In genomic region chr4:52709563-52709962, GRCm38 (mm10) we compare ENCODE assay signal across 21 mouse cellular contexts.
DNase-seq lines count a peak whose midpoint lies in the region; ATAC-seq and TF ChIP-seq lines count a peak whose summit lies in the region.
"Had no signal": no experiment of that assay in that cellular context is flagged by ENCODE, and none has a peak within 500 bp of the region (broad histone marks: within the 10 kb centered on the region; RNA-seq: fewer than 3 reads in every experiment).

No protein-coding gene starts in this region.

- no peak overlapping the region for H3K4me3 ChIP-seq in embryonic facial prominence, embryonic 14.5 days (ENCODE audit: low read depth, low read length)
- H3K4me3 ChIP-seq in embryonic facial prominence, embryonic 10.5 days = no peak overlapping the region
- H3K4me3 ChIP-seq in kidney, postnatal 0 days (replicated peaks; ENCODE audit: low read depth, low read length) = no peak overlapping the region
- H3K4me3 ChIP-seq in limb, embryonic 13.5 days = no peak overlapping the region
- H3K4me3 ChIP-seq in limb, embryonic 10.5 days = no peak overlapping the region
- H3K4me3 ChIP-seq in hindbrain, embryonic 14.5 days (replicated peaks; ENCODE audit: low read length) = no peak overlapping the region
- H3K4me3 ChIP-seq: forebrain, embryonic 12.5 days; heart, embryonic 12.5 days; hindbrain, embryonic 10.5 days; hindbrain, embryonic 15.5 days had no signal

- peak; percentile 69 for DNase-seq in embryonic facial prominence, embryonic 14.5 days (ENCODE audit: low spot score)
- no peak for DNase-seq in embryonic facial prominence, embryonic 10.5 days (ENCODE audit: low spot score)
- DNase-seq in kidney, postnatal 0 days (ENCODE audit: low spot score) = peak; percentile 66
- no peak for DNase-seq in kidney, adult 11 months
- no peak for DNase-seq in limb, embryonic 10.5 days (ENCODE audit: low spot score)
- DNase-seq in hindbrain, embryonic 14.5 days (ENCODE audit: low spot score) = no peak
- DNase-seq: adrenal gland, postnatal 14 days; B cell, adult 2 months; cerebellum, adult 2 months; cerebellum, postnatal 10 days; gastrocnemius, postnatal 14 days had no signal

- H3K27me3 ChIP-seq in embryonic facial prominence, embryonic 14.5 days (replicated peaks; ENCODE audit: control insufficient read depth, insufficient read depth, low read length) = no peaks in the 10 kb centered on the region
- no peaks in the 10 kb centered on the region for H3K27me3 ChIP-seq in embryonic facial prominence, embryonic 10.5 days (replicated peaks; ENCODE audit: low read depth, poor library complexity, severe bottlenecking)
- no peaks in the 10 kb centered on the region for H3K27me3 ChIP-seq in kidney, postnatal 0 days (ENCODE audit: insufficient read depth, low read length)
- no peaks in the 10 kb centered on the region for H3K27me3 ChIP-seq in limb, embryonic 13.5 days
- no peaks in the 10 kb centered on the region for H3K27me3 ChIP-seq in limb, embryonic 10.5 days (ENCODE audit: low read depth, poor library complexity, severe bottlenecking)
- no peaks in the 10 kb centered on the region for H3K27me3 ChIP-seq in hindbrain, embryonic 14.5 days (ENCODE audit: control insufficient read depth, insufficient read depth, low read length)
- H3K27me3 ChIP-seq: forebrain, embryonic 12.5 days; heart, embryonic 12.5 days; hindbrain, embryonic 15.5 days; Patski had no signal

- no peak overlapping the region for H3K4me2 ChIP-seq in embryonic facial prominence, embryonic 14.5 days (ENCODE audit: low read depth, low read length)
- no peak overlapping the region for H3K4me2 ChIP-seq in kidney, postnatal 0 days (ENCODE audit: low read length)
- H3K4me2 ChIP-seq in limb, embryonic 13.5 days (replicated peaks) = no peak overlapping the region
- H3K4me2 ChIP-seq in hindbrain, embryonic 14.5 days (replicated peaks) = no peak overlapping the region
- H3K4me2 ChIP-seq: forebrain, embryonic 12.5 days; heart, embryonic 12.5 days; hindbrain, embryonic 15.5 days had no signal

- H3K9me3 ChIP-seq in embryonic facial prominence, embryonic 14.5 days (ENCODE audit: control insufficient read depth, low read length) = no peaks in the 10 kb centered on the region
- no peaks in the 10 kb centered on the region for H3K9me3 ChIP-seq in embryonic facial prominence, embryonic 10.5 days
- H3K9me3 ChIP-seq in kidney, postnatal 0 days (replicated peaks; ENCODE audit: low read length) = no peaks in the 10 kb centered on the region
- no peaks in the 10 kb centered on the region for H3K9me3 ChIP-seq in limb, embryonic 13.5 days
- no peaks in the 10 kb centered on the region for H3K9me3 ChIP-seq in limb, embryonic 10.5 days (replicated peaks)
- H3K9me3 ChIP-seq in hindbrain, embryonic 14.5 days (ENCODE audit: control insufficient read depth, low read length) = no peaks in the 10 kb centered on the region
- H3K9me3 ChIP-seq: forebrain, embryonic 12.5 days; G1E; heart, embryonic 12.5 days; hindbrain, embryonic 10.5 days; hindbrain, embryonic 15.5 days had no signal

- no peak overlapping the region for H3K27ac ChIP-seq in embryonic facial prominence, embryonic 14.5 days (replicated peaks; ENCODE audit: low read depth, low read length)
- H3K27ac ChIP-seq in embryonic facial prominence, embryonic 10.5 days (replicated peaks) = no peak overlapping the region
- H3K27ac ChIP-seq in kidney, postnatal 0 days = no peak overlapping the region
- no peak overlapping the region for H3K27ac ChIP-seq in limb, embryonic 13.5 days
- no peak overlapping the region for H3K27ac ChIP-seq in limb, embryonic 10.5 days
- H3K27ac ChIP-seq in hindbrain, embryonic 14.5 days = no peak overlapping the region
- H3K27ac ChIP-seq: forebrain, embryonic 12.5 days; hindbrain, embryonic 10.5 days; hindbrain, embryonic 15.5 days had no signal

- ATAC-seq in embryonic facial prominence, embryonic 14.5 days (ENCODE audit: low read depth) = no peak
- ATAC-seq in kidney, postnatal 0 days (replicated peaks; ENCODE audit: low FRiP score, low read depth) = no peak
- ATAC-seq in limb, embryonic 13.5 days (ENCODE audit: low FRiP score, low read depth) = peak; percentile 64; the same call in 1 of the 2 replicates
- ATAC-seq in hindbrain, embryonic 14.5 days (ENCODE audit: low FRiP score) = no peak
- ATAC-seq: activated CD4-positive, CD25-positive, alpha-beta regulatory T cell, adult 4 months; CD4-positive, CD25-positive, alpha-beta regulatory T cell, adult 4 months; forebrain, postnatal 0 days; Patski had no signal

- 0 out of 2 replicates have a peak, but pooled peaks cover 3% of the 10 kb centered on the region for H3K4me1 ChIP-seq in embryonic facial prominence, embryonic 14.5 days (ENCODE audit: control insufficient read depth, insufficient read depth, low read length)
- no peaks in the 10 kb centered on the region for H3K4me1 ChIP-seq in embryonic facial prominence, embryonic 10.5 days
- H3K4me1 ChIP-seq in kidney, postnatal 0 days (replicated peaks; ENCODE audit: insufficient read depth, low read length) = 0 out of 2 replicates have a peak, but pooled peaks cover 3% of the 10 kb centered on the region
- H3K4me1 ChIP-seq in limb, embryonic 13.5 days = peaks cover 10% of the 10 kb centered on the region
- no peaks in the 10 kb centered on the region for H3K4me1 ChIP-seq in limb, embryonic 10.5 days
- H3K4me1 ChIP-seq in hindbrain, embryonic 14.5 days (replicated peaks; ENCODE audit: control insufficient read depth, insufficient read depth, low read length) = no peaks in the 10 kb centered on the region
- H3K4me1 ChIP-seq: forebrain, embryonic 12.5 days; hindbrain, embryonic 10.5 days; hindbrain, embryonic 15.5 days had no signal

- no peak for TF ChIP-seq CTCF in kidney, postnatal 0 days (IDR thresholded peaks at IDR 0.05; ENCODE audit: low read depth)

- 29% methylated on average over 2 of the region's 2 CpGs for WGBS in embryonic facial prominence, embryonic 14.5 days
- WGBS in embryonic facial prominence, embryonic 10.5 days = 76% methylated on average over 2 of the region's 2 CpGs
- 13% methylated on average over 2 of the region's 2 CpGs for WGBS in kidney, postnatal 0 days
- 30% methylated on average over 2 of the region's 2 CpGs for WGBS in limb, embryonic 13.5 days
- WGBS in limb, embryonic 10.5 days = 75% methylated on average over 2 of the region's 2 CpGs
- 59% methylated on average over 2 of the region's 2 CpGs for WGBS in hindbrain, embryonic 14.5 days

- no peaks in the 10 kb centered on the region for H3K36me3 ChIP-seq in embryonic facial prominence, embryonic 14.5 days (ENCODE audit: control insufficient read depth, insufficient read depth, low read length)
- no peaks in the 10 kb centered on the region for H3K36me3 ChIP-seq in embryonic facial prominence, embryonic 10.5 days (replicated peaks)
- no peaks in the 10 kb centered on the region for H3K36me3 ChIP-seq in kidney, postnatal 0 days (ENCODE audit: insufficient read depth, low read length)
- no peaks in the 10 kb centered on the region for H3K36me3 ChIP-seq in limb, embryonic 13.5 days
- no peaks in the 10 kb centered on the region for H3K36me3 ChIP-seq in limb, embryonic 10.5 days
- H3K36me3 ChIP-seq in hindbrain, embryonic 14.5 days (replicated peaks; ENCODE audit: control insufficient read depth, insufficient read depth) = no peaks in the 10 kb centered on the region
- H3K36me3 ChIP-seq: forebrain, embryonic 12.5 days; G1E; heart, embryonic 12.5 days; hindbrain, embryonic 10.5 days; hindbrain, embryonic 15.5 days had no signal

- no peak overlapping the region for H3K9ac ChIP-seq in embryonic facial prominence, embryonic 14.5 days (ENCODE audit: low read depth, low read length)
- H3K9ac ChIP-seq in kidney, postnatal 0 days (ENCODE audit: low read depth, low read length) = no peak overlapping the region
- H3K9ac ChIP-seq in limb, embryonic 13.5 days = no peak overlapping the region
- no peak overlapping the region for H3K9ac ChIP-seq in hindbrain, embryonic 14.5 days
- H3K9ac ChIP-seq: forebrain, embryonic 12.5 days; forebrain, postnatal 0 days; heart, embryonic 12.5 days; hindbrain, embryonic 15.5 days had no signal

Comparison
In these comparisons a context has a peak if more than half of its experiments do, and no peak if none do; other contexts are left out.
1. DNase-seq: peak in embryonic facial prominence, embryonic 14.5 days (single experiment) and kidney, postnatal 0 days (single experiment); none in embryonic facial prominence, embryonic 10.5 days (single experiment), kidney, adult 11 months (single experiment), limb, embryonic 10.5 days (single experiment) and hindbrain, embryonic 14.5 days (single experiment).